Mouse (Mus musculus) ES-E14 (cell line): Measurements from ENCODE around the gene Edem3.

Source experiments
- CHD2 ChIP-seq: IDR thresholded peaks from 2 replicates; pipeline ENCODE4 v1.6.1; 2014; ENCODE audit warnings: mild to moderate bottlenecking, low read depth, low read length, inconsistent platforms
- HCFC1 ChIP-seq: IDR thresholded peaks from 2 replicates; pipeline ENCODE4 v1.6.1; 2012; ENCODE audit warnings: low read length, inconsistent platforms, borderline replicate concordance; ENCODE audit not compliant: insufficient read depth
- ZC3H11A ChIP-seq: IDR thresholded peaks from 2 replicates; pipeline ENCODE4 v1.6.1; 2012; ENCODE audit warnings: low read depth, mild to moderate bottlenecking, inconsistent platforms, low read length, borderline replicate concordance

GRCm38 (mm10) chr1:151786406-151786805 is 31.2 kb downstream of the Edem3 start:
- TF ChIP-seq HCFC1 (no peak), ZC3H11A (no peak), CHD2 (no peak)
